Mouse (Mus musculus) retina, adult 2 months (tissue): ENCODE measurements around the gene Atg10.

Experiments used
- DNase-seq: peaks from one replicate; pipeline ENCODE4 v3.0.0-alpha.2; 2012; ENCODE audit warnings: low read depth, low spot score

Gene Atg10

DNA sequence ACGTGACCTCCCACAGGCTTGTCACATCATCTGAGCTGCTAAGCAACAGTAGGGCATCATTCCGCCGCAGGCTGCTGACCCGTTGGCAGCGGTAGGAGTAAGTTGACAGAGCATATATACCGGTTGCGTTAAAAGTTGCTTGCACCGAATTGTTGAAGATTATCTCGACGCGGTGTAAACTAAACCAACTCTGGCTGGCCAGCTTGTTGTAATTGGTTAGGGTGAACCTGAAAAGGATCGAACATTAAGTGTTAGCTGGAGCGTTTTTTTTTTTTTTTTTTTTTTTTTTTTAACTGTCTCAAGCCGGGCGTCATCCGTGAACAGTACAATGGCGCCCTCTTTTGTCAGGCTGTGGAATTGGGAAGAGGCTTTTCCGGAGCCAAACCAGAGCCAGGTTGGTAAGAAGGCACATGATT, 337.2 kb downstream of the Atg10 start:
- peak; percentile 33 for DNase-seq

DNA sequence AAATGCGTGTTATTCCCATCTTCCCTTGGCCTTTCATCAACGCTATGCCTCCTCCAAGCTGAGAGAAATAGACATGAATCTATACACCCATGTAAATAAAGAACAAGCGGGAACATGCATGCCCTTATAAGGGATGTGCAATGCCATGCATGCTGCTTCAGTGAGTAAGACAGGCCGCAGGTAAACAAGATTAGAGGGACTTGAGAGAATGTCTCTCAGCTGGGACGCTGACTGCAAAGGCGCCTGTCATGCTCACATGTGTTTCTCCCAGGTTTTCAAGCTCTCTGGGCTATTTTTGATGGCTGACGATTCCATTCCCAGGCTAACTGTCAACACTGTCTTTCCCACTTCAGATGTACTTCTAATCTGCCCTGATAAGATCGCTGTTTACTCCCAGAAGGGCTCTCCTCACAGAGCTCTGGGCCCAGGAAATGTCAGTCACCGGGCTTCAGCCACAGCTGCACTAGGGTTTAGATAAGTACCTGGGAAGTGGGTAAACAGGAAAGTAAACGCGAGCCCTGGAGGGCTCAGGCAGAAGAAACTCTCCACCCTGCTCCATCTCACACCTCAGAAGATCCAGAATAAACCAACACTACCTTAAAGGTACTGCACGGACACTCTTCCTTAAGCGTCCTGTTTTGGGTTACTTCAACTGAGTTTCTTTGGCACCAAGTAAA, 337.8 kb downstream of the Atg10 start:
- no peak for DNase-seq
